Mouse (Mus musculus): ENCODE measurements around the gene Oaz2. TPM values are rescaled to one million over a fixed set of nuclear protein-coding genes. Genes with fewer than 3 reads are reported as not detected.
A peak's percentile ranks its signal among the peaks of the same experiment; 100 is the strongest.

The Oaz2 gene
- polyA plus RNA-seq, 1 experiment from 2014 or later = 231 TPM

- no peak overlapping the region for H3K4me2 ChIP-seq
- no peak for ATAC-seq (ENCODE audit: insufficient read depth, low FRiP score, low read depth)
- 73% methylated on average over 8 of the region's 8 CpGs for WGBS
Observed at GRCm38 (mm10) chr9:65655540-65655939, 12.3 kb upstream of the Oaz2 start.

GRCm38 (mm10) chr9:65657218-65657617 lies 10.6 kb upstream of the Oaz2 start:
- Histone ChIP-seq H3K27ac (no peak overlapping the region), H3K4me1 (no peaks in the 10 kb centered on the region), H3K9ac (no peak overlapping the region), H3K27me3 (replicated peaks) (no peaks in the 10 kb centered on the region), H3K36me3 (no peaks in the 10 kb centered on the region), H3K4me2 (no peak overlapping the region), H3K4me3 (replicated peaks) (no peak overlapping the region), H3K9me3 (no peaks in the 10 kb centered on the region)
- 88% methylated on average over 3 of the region's 3 CpGs for WGBS
- no peak for ATAC-seq (ENCODE audit: insufficient read depth, low FRiP score, low read depth)

More at GRCm38 (mm10) chr9:65655540-65655939, 12.3 kb upstream of the Oaz2 start:
- Histone ChIP-seq H3K4me1 (peaks cover 2% of the 10 kb centered on the region; the same call in 1 of the 2 replicates), H3K27ac (no peak overlapping the region), H3K9me3 (no peaks in the 10 kb centered on the region), H3K9ac (no peak overlapping the region), H3K27me3 (replicated peaks) (no peaks in the 10 kb centered on the region), H3K36me3 (no peaks in the 10 kb centered on the region), H3K4me3 (replicated peaks) (no peak overlapping the region)

- Histone ChIP-seq H3K27me3 (replicated peaks) (no peaks in the 10 kb centered on the region), H3K4me1 (no peaks in the 10 kb centered on the region), H3K9me3 (no peaks in the 10 kb centered on the region), H3K4me2 (no peak overlapping the region), H3K27ac (no peak overlapping the region), H3K36me3 (no peaks in the 10 kb centered on the region), H3K9ac (no peak overlapping the region), H3K4me3 (replicated peaks) (no peak overlapping the region)
- WGBS = 66% methylated on average over 5 of the region's 5 CpGs
- ATAC-seq (ENCODE audit: insufficient read depth, low FRiP score, low read depth) = no peak
Observed at GRCm38 (mm10) chr9:65661029-65661428, 6.8 kb upstream of the Oaz2 start.

- ATAC-seq (ENCODE audit: insufficient read depth, low FRiP score, low read depth) = no peak
- Histone ChIP-seq H3K9me3 (no peaks in the 10 kb centered on the region), H3K4me1 (no peaks in the 10 kb centered on the region), H3K4me2 (no peak overlapping the region), H3K27ac (no peak overlapping the region), H3K9ac (no peak overlapping the region), H3K36me3 (no peaks in the 10 kb centered on the region), H3K27me3 (replicated peaks) (no peaks in the 10 kb centered on the region), H3K4me3 (replicated peaks) (no peak overlapping the region)
- 58% methylated on average over 1 of the region's 1 CpGs for WGBS
Observed at GRCm38 (mm10) chr9:65661493-65661892, 6.3 kb upstream of the Oaz2 start.

GRCm38 (mm10) chr9:65664163-65664562 lies 3.6 kb upstream of the Oaz2 start:
- ATAC-seq (ENCODE audit: insufficient read depth, low FRiP score, low read depth) = no peak
- 2% methylated on average over 3 of the region's 3 CpGs for WGBS

GRCm38 (mm10) chr9:65666042-65666441 lies 1.8 kb upstream of the Oaz2 start:
- H3K9ac ChIP-seq = no peak overlapping the region
- H3K4me3 ChIP-seq (replicated peaks) = no peak overlapping the region
- 20% methylated on average over 5 of the region's 5 CpGs for WGBS
- no peak for ATAC-seq (ENCODE audit: insufficient read depth, low FRiP score, low read depth)
- H3K27ac ChIP-seq = no peak overlapping the region
- H3K4me1 ChIP-seq = no peaks in the 10 kb centered on the region
- no peaks in the 10 kb centered on the region for H3K36me3 ChIP-seq
- no peak overlapping the region for H3K4me2 ChIP-seq
- no peaks in the 10 kb centered on the region for H3K9me3 ChIP-seq
- no peaks in the 10 kb centered on the region for H3K27me3 ChIP-seq (replicated peaks)

More at GRCm38 (mm10) chr9:65664163-65664562, 3.6 kb upstream of the Oaz2 start:
- Histone ChIP-seq H3K4me2 (no peak overlapping the region), H3K9me3 (no peaks in the 10 kb centered on the region), H3K36me3 (no peaks in the 10 kb centered on the region), H3K4me3 (replicated peaks) (no peak overlapping the region), H3K4me1 (no peaks in the 10 kb centered on the region), H3K27me3 (replicated peaks) (no peaks in the 10 kb centered on the region), H3K27ac (no peak overlapping the region), H3K9ac (no peak overlapping the region)

GRCm38 (mm10) chr9:65671431-65671931 lies 3.7 kb downstream of the Oaz2 start:
- Histone ChIP-seq H3K4me1 (no peaks in the 10 kb centered on the region), H3K4me2 (no peak overlapping the region), H3K27me3 (replicated peaks) (no peaks in the 10 kb centered on the region), H3K9me3 (no peaks in the 10 kb centered on the region), H3K27ac (peak overlapping the region; percentile 31; the same call in 1 of the 2 replicates), H3K4me3 (replicated peaks) (no peak overlapping the region), H3K36me3 (no peaks in the 10 kb centered on the region), H3K9ac (no peak overlapping the region)
- WGBS = 52% methylated on average over 9 of the region's 9 CpGs
- peak; percentile 20; the same call in 1 of the 2 replicates for ATAC-seq (ENCODE audit: insufficient read depth, low FRiP score, low read depth)

- Histone ChIP-seq H3K4me3 (replicated peaks) (no peak overlapping the region), H3K9ac (no peak overlapping the region), H3K36me3 (no peaks in the 10 kb centered on the region), H3K9me3 (no peaks in the 10 kb centered on the region), H3K4me2 (no peak overlapping the region), H3K4me1 (peaks cover 10% of the 10 kb centered on the region; the same call in 1 of the 2 replicates), H3K27ac (peak overlapping the region; percentile 18; the same call in 1 of the 2 replicates), H3K27me3 (replicated peaks) (no peaks in the 10 kb centered on the region)
- no peak for ATAC-seq (ENCODE audit: insufficient read depth, low FRiP score, low read depth)
- 58% methylated on average over 11 of the region's 11 CpGs for whole genome bisulfite sequencing
Observed at GRCm38 (mm10) chr9:65672996-65673395, 5.2 kb downstream of the Oaz2 start.

- H3K4me1 ChIP-seq = peaks cover 34% of the 10 kb centered on the region
- no peaks in the 10 kb centered on the region for H3K27me3 ChIP-seq (replicated peaks)
- peak overlapping the region; percentile 6; the same call in 1 of the 2 replicates for H3K27ac ChIP-seq
- no peaks in the 10 kb centered on the region for H3K9me3 ChIP-seq
- no peak overlapping the region for H3K9ac ChIP-seq
- ATAC-seq (ENCODE audit: insufficient read depth, low FRiP score, low read depth) = 0 out of 2 replicates have a peak, but pooled peaks have one; percentile 2
- peak overlapping the region; percentile 70 for H3K4me3 ChIP-seq (replicated peaks)
- H3K36me3 ChIP-seq = no peaks in the 10 kb centered on the region
- H3K4me2 ChIP-seq = peak overlapping the region; percentile 74
- WGBS = 46% methylated on average over 8 of the region's 8 CpGs
Observed at GRCm38 (mm10) chr9:65675461-65676357, 7.9 kb downstream of the Oaz2 start.

- Histone ChIP-seq H3K4me2 (peak overlapping the region; percentile 74), H3K4me3 (replicated peaks) (peak overlapping the region; percentile 70), H3K27ac (peak overlapping the region; percentile 44; the same call in 1 of the 2 replicates), H3K9me3 (no peaks in the 10 kb centered on the region), H3K4me1 (peaks cover 41% of the 10 kb centered on the region), H3K36me3 (no peaks in the 10 kb centered on the region), H3K27me3 (replicated peaks) (no peaks in the 10 kb centered on the region), H3K9ac (peak overlapping the region; percentile 52; the same call in 1 of the 2 replicates)
- WGBS = under 1% methylated on average over 39 of the region's 51 CpGs
- peak; percentile 95 for ATAC-seq (ENCODE audit: insufficient read depth, low FRiP score, low read depth)
Observed at GRCm38 (mm10) chr9:65676358-65677118, 8.7 kb downstream of the Oaz2 start.

- H3K4me1 ChIP-seq = peaks cover 43% of the 10 kb centered on the region
Observed at GRCm38 (mm10) chr9:65677119-65677462, 9.3 kb downstream of the Oaz2 start.

More at GRCm38 (mm10) chr9:65677119-65677462, 9.3 kb downstream of the Oaz2 start:
- no peaks in the 10 kb centered on the region for H3K27me3 ChIP-seq (replicated peaks)
- no peaks in the 10 kb centered on the region for H3K36me3 ChIP-seq
- H3K27ac ChIP-seq = peak overlapping the region; percentile 44; the same call in 1 of the 2 replicates
- H3K4me2 ChIP-seq = peak overlapping the region; percentile 74
- peak overlapping the region; percentile 52; the same call in 1 of the 2 replicates for H3K9ac ChIP-seq
- H3K4me3 ChIP-seq (replicated peaks) = peak overlapping the region; percentile 70
- no peaks in the 10 kb centered on the region for H3K9me3 ChIP-seq
- no peak for ATAC-seq (ENCODE audit: insufficient read depth, low FRiP score, low read depth)
- 5% methylated on average over 3 of the region's 3 CpGs for WGBS

Measured in stomach, embryonic 15.5 days (tissue).